Mouse (Mus musculus): ENCODE measurements around the gene Gm2431.
"Not testable (repeated sequence)": the region's sequence is repeated elsewhere in the genome, so short reads cannot be mapped to it uniquely, and the experiment has no call there.

DNA sequence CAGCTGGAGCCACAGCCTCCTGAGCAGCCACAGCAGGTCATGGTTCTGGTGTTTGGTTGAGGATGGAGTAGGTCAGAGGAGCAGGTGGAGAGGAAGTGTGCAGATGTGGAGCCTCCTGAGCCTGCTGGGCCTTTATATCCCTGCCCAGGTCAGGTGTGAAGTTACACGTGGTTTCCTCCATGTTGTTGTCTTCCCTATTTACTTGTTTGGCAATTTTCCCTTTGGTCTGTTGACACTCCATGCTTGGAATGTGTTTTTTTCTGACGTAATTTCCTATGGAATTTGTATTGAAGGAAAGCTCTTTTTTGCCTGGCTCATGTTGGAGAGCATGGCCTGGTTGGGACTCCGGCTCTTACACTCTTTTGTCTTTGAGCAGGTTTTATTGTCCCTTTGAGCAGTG lies 28.3 kb downstream of the Gm2431 start, which contains the start of gene Krtap5-5:
- not testable (repeated sequence) for TF ChIP-seq CTCF (IDR thresholded peaks at IDR 0.05; ENCODE audit: control insufficient read depth, insufficient read depth, insufficient read length); MYOD1 (IDR thresholded peaks at IDR 0.05; ENCODE audit: control insufficient read depth, insufficient read length, low read depth); CEBPB (IDR thresholded peaks at IDR 0.05; ENCODE audit: low read depth)

Data from C2C12 (cell line).